Mouse (Mus musculus) myocyte (in vitro differentiated cells): ENCODE results near the gene Vmn1r80.

Experiments used
- E2F4 ChIP-seq: IDR thresholded peaks from one replicate; pipeline ENCODE4 v1.6.1; 2011; ENCODE audit warnings: mild to moderate bottlenecking, control low read depth, moderate library complexity; ENCODE audit not compliant: insufficient read depth
- MAX ChIP-seq: IDR thresholded peaks from one replicate; pipeline ENCODE4 v1.6.1; 2011; ENCODE audit warnings: low read depth, mild to moderate bottlenecking, control low read depth
- MYOD1 ChIP-seq, 3 experiments: IDR thresholded peaks; one replicate each; pipeline ENCODE4 v1.6.1; 2011; ENCODE audit warnings: control low read depth in 2 of 3, low read depth in 2 of 3, mild to moderate bottlenecking in 2 of 3, moderate library complexity in 1 of 3; ENCODE audit not compliant: insufficient read length in 2 of 3, control insufficient read depth in 1 of 3
- POLR2A ChIP-seq: IDR thresholded peaks from one replicate; pipeline ENCODE4 v1.6.1; 2011; ENCODE audit warnings: low read depth, mild to moderate bottlenecking, control low read depth, moderate library complexity; ENCODE audit not compliant: insufficient read length
- POLR2AphosphoS2 ChIP-seq: IDR thresholded peaks from one replicate; pipeline ENCODE4 v1.6.1; 2011; ENCODE audit warnings: low read depth, control low read depth; ENCODE audit not compliant: insufficient read length
- SRF ChIP-seq: IDR thresholded peaks from one replicate; pipeline ENCODE4 v1.6.1; 2011; ENCODE audit warnings: low read depth; ENCODE audit not compliant: control insufficient read depth, insufficient read length
- USF1 ChIP-seq: IDR thresholded peaks from one replicate; pipeline ENCODE4 v1.6.1; 2011; ENCODE audit warnings: low read depth, mild to moderate bottlenecking, control low read depth, moderate library complexity

GRCm38 (mm10) chr7:12149957-12150356, 39.1 kb upstream of the Vmn1r80 start, which contains the start of gene Vmn1r78:
- TF ChIP-seq MYOD1 (IDR thresholded peaks at IDR 0.05; ENCODE audit: control insufficient read depth in 1 of 3, insufficient read length in 2 of 3, low read depth in 2 of 3) (no peak), POLR2AphosphoS2 (no peak), SRF (no peak), POLR2A (no peak), E2F4 (no peak), USF1 (no peak), MAX (no peak)
